Mouse (Mus musculus) left cerebral cortex, postnatal 10 days (tissue): ENCODE data around the gene Slc25a3. TPM values are rescaled to one million over a fixed set of nuclear protein-coding genes. Genes with fewer than 3 reads are reported as not detected.

Experiments
- DNase-seq, 2 experiments: peaks; one replicate each; pipeline ENCODE4 v3.0.0; 2021 to 2022; ENCODE audit warnings: low spot score in 2 of 2, mixed read lengths in 1 of 2; ENCODE audit errors: extremely low spot score in 1 of 2
- intact Hi-C: fragments of 180-260 bp; cut with DNase I; formaldehyde crosslinking; loops from one replicate; pipeline ENCODE4 v1.15.1; 2025
- total RNA-seq, 2 experiments: library from RNA; stranded (reverse); gene quantifications; 2 replicates each; pipeline ENCODE4 v1.2.3; 2021

The Slc25a3 gene
- total RNA-seq, 2 experiments from 2014 or later = 550 to 584 TPM

GRCm38 (mm10) chr10:91102799-91103590 lies 20.9 kb downstream of the Slc25a3 start:
- DNase-seq = no peak
- intact Hi-C loops = no loop called here

DNA sequence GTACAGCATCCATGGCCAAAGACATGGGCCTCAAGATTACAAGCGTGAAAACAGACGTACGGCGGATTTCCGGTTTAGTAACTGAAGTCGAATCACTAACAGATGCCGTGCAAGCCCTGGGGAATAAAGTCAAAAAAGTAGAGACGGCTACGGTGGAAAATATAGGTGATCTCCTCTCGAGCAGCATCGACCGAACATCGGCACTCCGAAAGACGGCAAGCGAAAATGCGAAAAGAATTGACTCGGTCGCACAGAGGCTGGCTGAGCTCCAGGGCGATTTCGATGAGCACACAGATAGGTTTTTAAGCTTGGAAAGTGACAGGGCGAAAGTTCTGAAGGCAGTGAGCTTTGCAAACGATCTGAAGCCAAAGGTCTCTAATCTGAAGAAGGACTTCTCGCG lies 21.9 kb downstream of the Slc25a3 start:
- DNase-seq = no peak
- intact Hi-C loops = no loop called here

DNA sequence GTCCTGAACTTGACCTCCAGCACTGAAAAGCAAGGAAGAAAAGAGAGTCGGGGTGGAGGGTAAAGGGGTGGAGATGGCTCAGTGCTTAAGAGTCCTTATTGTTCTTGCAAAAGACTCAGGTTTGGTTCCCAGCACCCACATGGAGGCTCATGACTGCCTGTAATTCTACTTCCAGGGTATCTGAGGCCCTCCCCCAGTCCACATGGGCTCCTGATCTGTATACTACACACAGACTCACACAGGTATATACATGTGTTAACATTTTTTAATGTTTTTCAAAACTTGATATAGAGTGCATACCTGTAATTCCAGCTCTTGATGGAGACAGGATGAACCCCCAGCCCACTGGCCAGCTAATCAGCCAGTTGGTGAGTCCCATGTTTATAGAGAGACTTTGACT lies 23.8 kb downstream of the Slc25a3 start:
- intact Hi-C loops = no loop called here

DNA sequence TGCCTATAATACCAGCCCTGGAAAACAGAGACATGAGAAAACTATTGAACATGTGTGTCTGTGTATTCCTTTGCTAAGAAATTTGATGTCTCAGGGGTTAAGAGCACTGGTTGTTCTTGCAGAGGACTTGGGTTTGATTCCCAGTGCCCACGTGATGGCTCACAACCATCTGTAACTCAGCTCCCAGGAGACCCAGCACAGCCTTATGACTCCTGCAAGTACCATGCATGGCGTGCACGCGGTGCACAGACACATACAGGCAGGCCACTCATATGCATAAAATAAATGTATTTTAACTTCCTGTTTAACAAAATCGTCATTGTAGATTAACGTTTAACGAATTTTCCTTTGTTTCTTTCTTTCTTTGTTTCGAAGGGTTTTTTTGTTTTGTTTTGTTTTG lies 25.8 kb downstream of the Slc25a3 start:
- intact Hi-C loops = no loop called here
- no peak for DNase-seq

More for the DNA sequence above, 23.8 kb downstream of the Slc25a3 start:
- no peak for DNase-seq

- intact Hi-C loops = no loop called here
- no peak for DNase-seq
Measured at GRCm38 (mm10) chr10:91094251-91095104, 29.4 kb downstream of the Slc25a3 start.

- intact Hi-C loops = no loop called here
- DNase-seq = no peak
Measured at GRCm38 (mm10) chr10:91092812-91093211, 31.0 kb downstream of the Slc25a3 start.

DNA sequence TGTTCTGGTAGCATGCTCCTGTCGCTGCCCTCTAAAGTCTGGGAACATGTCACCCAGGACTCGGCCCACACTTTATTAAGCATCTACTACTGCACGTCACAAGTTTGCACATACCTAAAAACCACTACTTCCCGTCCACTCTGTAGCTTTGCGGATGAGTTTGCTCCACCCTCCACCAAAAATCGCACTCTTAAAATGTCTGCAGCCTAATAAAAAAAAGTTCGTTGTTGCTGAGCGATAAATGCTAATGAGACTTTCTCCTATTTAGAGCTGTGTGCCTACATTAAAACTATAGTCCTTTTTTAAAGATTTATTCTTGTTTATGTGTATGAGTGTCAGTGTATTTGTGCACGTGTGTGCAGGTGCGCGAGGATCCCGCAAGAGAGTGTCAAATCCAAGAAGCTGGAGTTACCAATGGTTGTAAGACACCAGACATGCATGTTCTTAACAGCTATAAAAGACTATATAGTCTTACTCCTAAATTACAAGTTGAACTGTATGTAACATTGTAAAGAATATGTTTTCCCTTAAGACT lies 40.4 kb downstream of the Slc25a3 start:
- intact Hi-C loops = loop anchor here (5.0 kb wide), 1 partner anchor 39 kb away; the partner anchor contains the start of gene Slc25a3
- DNase-seq = no peak

- peak; percentile 99 to 100 for DNase-seq
- intact Hi-C loops = loop anchor here (5.0 kb wide), 1 partner anchor 40 kb away; the partner anchor contains the start of gene Slc25a3
Measured at GRCm38 (mm10) chr10:91082550-91083392, 41.1 kb downstream of the Slc25a3 start, which contains the start of the genes Apaf1 and Ikbip. Gene Apaf1 (minus strand): TSS chr10:91082770. Gene Ikbip (plus strand): TSS chr10:91082940.

DNA sequence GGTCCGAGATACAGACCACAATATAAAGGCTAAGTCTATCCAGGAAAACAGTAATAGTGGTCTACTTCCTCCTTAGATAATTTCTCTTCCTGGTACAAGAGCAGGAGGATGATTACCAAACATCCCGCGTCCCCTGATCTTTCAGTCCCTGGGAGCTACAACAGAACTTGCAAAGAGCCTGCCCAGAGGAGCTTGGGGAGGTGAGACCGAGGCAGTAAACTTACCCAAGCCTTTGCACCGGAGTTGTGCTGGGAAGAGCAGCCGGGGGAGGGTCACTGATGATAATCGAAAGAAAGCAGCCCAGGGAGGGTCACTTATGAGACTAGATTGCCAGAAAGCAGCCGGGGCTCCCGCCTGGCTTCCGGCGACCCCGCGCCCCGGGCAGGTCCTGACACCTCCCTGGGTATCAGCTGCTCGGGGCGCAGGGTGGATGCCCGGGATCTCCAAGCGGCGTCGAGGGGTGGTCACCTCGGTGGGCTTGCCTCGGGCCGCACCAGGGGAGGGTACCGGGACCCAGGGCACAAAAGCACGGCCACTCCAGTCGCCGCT lies 41.8 kb downstream of the Slc25a3 start:
- intact Hi-C loops = loop anchor here (5.0 kb wide), 1 partner anchor 40 kb away; the partner anchor contains the start of gene Slc25a3
- DNase-seq = no peak

DNA sequence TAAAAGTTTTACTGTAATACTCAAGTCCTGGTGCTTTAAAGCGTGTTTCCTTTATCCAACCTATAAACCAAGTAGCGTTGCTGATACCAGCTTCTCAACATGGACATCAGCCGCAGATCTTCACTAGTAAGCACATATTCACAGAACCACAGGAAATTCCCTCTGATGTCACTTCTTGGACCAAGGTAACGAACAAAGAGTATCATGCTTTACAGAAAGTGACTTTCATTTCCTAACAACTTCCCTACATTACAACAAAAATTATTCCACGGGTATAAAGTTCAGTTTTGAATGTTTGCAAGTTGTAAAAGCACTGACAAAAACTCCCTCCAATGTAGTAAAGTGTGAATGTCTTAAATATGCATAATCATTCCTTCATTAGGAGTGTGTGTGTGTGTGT lies 43.3 kb downstream of the Slc25a3 start:
- no peak for DNase-seq
- intact Hi-C loops = loop anchor here (5.0 kb wide), 1 partner anchor 42 kb away; the partner anchor contains the start of gene Slc25a3

GRCm38 (mm10) chr10:91076667-91077066 lies 47.2 kb downstream of the Slc25a3 start:
- intact Hi-C loops = no loop called here
- no peak for DNase-seq

GRCm38 (mm10) chr10:91073345-91073744 lies 50.5 kb downstream of the Slc25a3 start:
- intact Hi-C loops = loop anchor here (5.0 kb wide), 2 partner anchors 69 to 164 kb away; no protein-coding TSS in a partner anchor
- DNase-seq = no peak

GRCm38 (mm10) chr10:91071768-91072167 lies 52.1 kb downstream of the Slc25a3 start:
- DNase-seq = no peak
- intact Hi-C loops = loop anchor here (5.0 kb wide), 2 partner anchors 71 to 166 kb away; no protein-coding TSS in a partner anchor

Other genes starting within 250 kb of the Slc25a3 start
- gene Apaf1, start 41.3 kb downstream of the Slc25a3 start, total RNA-seq = 10 to 100 TPM; 18.2 to 19.3 TPM
- 10 to 100 TPM; 10.7 TPM for gene Ikbip, start 41.1 kb downstream of the Slc25a3 start, total RNA-seq
- 10 to 100 TPM; 36.6 to 38.2 TPM for gene Tmpo, start 57.3 kb upstream of the Slc25a3 start, total RNA-seq